Mouse (Mus musculus) adrenal gland, adult 2 months (tissue): ENCODE data around the gene Hlcs. TPM values are rescaled to one million over a fixed set of nuclear protein-coding genes. Genes with fewer than 3 reads are reported as not detected.

Source experiments
- DNase-seq: peaks from one replicate; pipeline ENCODE4 v3.0.0; 2021
- microRNA-seq, 2 experiments: library from miRNA; unstranded; fragments of <30 nt; microRNA quantifications; one replicate each; pipeline ENCODE4 v1.2.0; 2021
- polyA plus RNA-seq: library from polyadenylated mRNA; depleted of rRNA; stranded (reverse); fragments of >200 nt; gene quantifications from 2 replicates; pipeline ENCODE4 v1.2.3, GENCODE M21; 2012; rRNA removed
- total RNA-seq, 2 experiments: library from RNA; stranded (reverse); gene quantifications; 2 replicates each; pipeline ENCODE4 v1.2.3; 2021

Gene Hlcs
- total and polyA plus RNA-seq, 3 experiments, result 10.3 to 16.6 (median 15.0) TPM

- no peak for DNase-seq
Measured at GRCm38 (mm10) chr16:94079856-94080555, 233.4 kb downstream of the Hlcs start.

GRCm38 (mm10) chr16:94079075-94079855 lies 234.1 kb downstream of the Hlcs start:
- no peak for DNase-seq

Small RNA genes within 50 kb of the gene (microRNA-seq; reads per million reads assigned to microRNA genes)
- gene Gm23062, result 0 reads per million in 2 experiments

Other genes with a start within 250 kb of the Hlcs start
- gene Sim2, start 228.6 kb downstream of the Hlcs start, total RNA-seq, result not detected
- not detected in 2 replicates for gene Sim2, start 228.6 kb downstream of the Hlcs start, polyA plus RNA-seq
- 1 to 10 TPM; 4.1 to 7.5 TPM for gene Ripply3, start 14.8 kb upstream of the Hlcs start, total RNA-seq
- 2.4 and 3.0 TPM in 2 replicates for gene Ripply3, start 14.8 kb upstream of the Hlcs start, polyA plus RNA-seq
- 10 to 100 TPM; 88.2 to 98.1 TPM for gene Ttc3, start 57.0 kb upstream of the Hlcs start, total RNA-seq
- gene Ttc3, start 57.0 kb upstream of the Hlcs start, polyA plus RNA-seq, result 32.0 and 32.1 TPM in 2 replicates
- gene Pigp, start 58.3 kb upstream of the Hlcs start, total RNA-seq, result 10 to 100 TPM; 87.0 to 94.7 TPM
- gene Pigp, start 58.3 kb upstream of the Hlcs start, polyA plus RNA-seq, result 42.1 and 47.7 TPM in 2 replicates
- gene Vps26c, start 213.3 kb upstream of the Hlcs start, total RNA-seq, result 10 to 100 TPM; 53.7 to 58.8 TPM
- 24.1 and 25.1 TPM in 2 replicates for gene Vps26c, start 213.3 kb upstream of the Hlcs start, polyA plus RNA-seq